Mouse (Mus musculus) heart, embryonic 15.5 days (tissue): Measurements from ENCODE around the gene Tmem150a. TPM values are rescaled to one million over a fixed set of nuclear protein-coding genes. Genes with fewer than 3 reads are reported as not detected.
A peak's percentile ranks its signal among the peaks of the same experiment; 100 is the strongest.

Experiments used
- ATAC-seq: fragments of 200-750 bp; cut with Nextera tagmentation; replicated peaks from 2 replicates; pipeline ENCODE4 v1.8.0; 2017; ENCODE audit warnings: low read depth, moderate TSS enrichment; ENCODE audit not compliant: insufficient number of reproducible peaks, insufficient read depth, low FRiP score
- H3K27ac ChIP-seq: fragments of 300-500 bp; sonication (generic); 2 replicates; pipeline ENCODE4 v1.5.1; 2015; ENCODE audit warnings: mild to moderate bottlenecking, inconsistent platforms
- H3K27me3 ChIP-seq: fragments of 300-500 bp; sonication (generic); 2 replicates; pipeline ENCODE4 v1.6.1; 2015; ENCODE audit warnings: inconsistent platforms
- H3K36me3 ChIP-seq: fragments of 300-500 bp; sonication (generic); 2 replicates; pipeline ENCODE4 v1.6.1; 2015; ENCODE audit warnings: mild to moderate bottlenecking, inconsistent platforms
- H3K4me1 ChIP-seq: fragments of 300-500 bp; sonication (generic); replicated peaks from 2 replicates; pipeline ENCODE4 v1.6.1; 2015; ENCODE audit warnings: inconsistent platforms
- H3K4me2 ChIP-seq: fragments of 300-500 bp; sonication (generic); 2 replicates; pipeline ENCODE4 v1.6.1; 2015; ENCODE audit warnings: inconsistent platforms, mild to moderate bottlenecking, moderate library complexity
- H3K4me3 ChIP-seq: fragments of 300-500 bp; sonication (generic); 2 replicates; pipeline ENCODE4 v1.5.1; 2015; ENCODE audit warnings: mild to moderate bottlenecking, inconsistent platforms
- H3K9ac ChIP-seq: fragments of 300-500 bp; sonication (generic); 2 replicates; pipeline ENCODE4 v1.6.1; 2015; ENCODE audit warnings: mild to moderate bottlenecking, inconsistent platforms
- H3K9me3 ChIP-seq: fragments of 300-500 bp; sonication (generic); replicated peaks from 2 replicates; pipeline ENCODE4 v1.6.1; 2016; ENCODE audit warnings: inconsistent platforms
- WGBS: fragments of 180-500 bp; shearing (Covaris S2); methylation state at CpG from one replicate; pipeline ENCODE4 v1.1.7; 2015; ENCODE audit warnings: mixed read lengths; 5-methylcytosine and 5-hydroxymethylcytosine counted together
- polyA plus RNA-seq: library from polyadenylated mRNA; unstranded; fragments of >200 nt; fragmentation: Nextera tagmentation; extraction: Ambion mirVana; gene quantifications from 2 replicates; pipeline ENCODE4 v1.2.1, GENCODE M21; 2015

Gene Tmem150a
- polyA plus RNA-seq, 1 experiment from 2014 or later = 11.1 TPM

DNA sequence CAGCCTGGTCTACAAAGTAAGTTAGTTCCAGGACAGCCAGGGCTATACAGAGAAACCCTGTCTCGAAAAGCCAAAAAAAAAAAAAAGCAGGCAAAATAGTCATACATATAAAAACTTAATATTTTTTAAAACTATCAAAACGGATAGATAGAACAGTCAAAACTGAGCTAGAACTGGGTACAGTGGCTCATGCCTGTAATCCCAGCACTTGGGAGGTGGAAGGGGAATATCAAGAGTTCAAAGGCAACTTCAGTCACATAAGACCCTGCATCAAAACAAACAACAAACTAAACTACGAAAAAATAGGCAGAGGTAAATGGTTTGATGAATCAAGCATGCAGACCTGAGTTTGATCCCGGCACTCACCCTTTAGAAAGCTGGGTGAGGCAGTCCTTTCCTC, 25.1 kb upstream of the Tmem150a start:
- H3K36me3 ChIP-seq = peaks cover 55% of the 10 kb centered on the region
- no peak overlapping the region for H3K4me3 ChIP-seq
- 89% methylated on average over 4 of the region's 4 CpGs for WGBS
- no peak overlapping the region for H3K9ac ChIP-seq
- no peak for ATAC-seq
- no peak overlapping the region for H3K27ac ChIP-seq
- H3K4me2 ChIP-seq = no peak overlapping the region
- H3K9me3 ChIP-seq = no peaks in the 10 kb centered on the region
- peaks cover 4% of the 10 kb centered on the region; the same call in 1 of the 2 replicates for H3K4me1 ChIP-seq
- no peaks in the 10 kb centered on the region for H3K27me3 ChIP-seq

DNA sequence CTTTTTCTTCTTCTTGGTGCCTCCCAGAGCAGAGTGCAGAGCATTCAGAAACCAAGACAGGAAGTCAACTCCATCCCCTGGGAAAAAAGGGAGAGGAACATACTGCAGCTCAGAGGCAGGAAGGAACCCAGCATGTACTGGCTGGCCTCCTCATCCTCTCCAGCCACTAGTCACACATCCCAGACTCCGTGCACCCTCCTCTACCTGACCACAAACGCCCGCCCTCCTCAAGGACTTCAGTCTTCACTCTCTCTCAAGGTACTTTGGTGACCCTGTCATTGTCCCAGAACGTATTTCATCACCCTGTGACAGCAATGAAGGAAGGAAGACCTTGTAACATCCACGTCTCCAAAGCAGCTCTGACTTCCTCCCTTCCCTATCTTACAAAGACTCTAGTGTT, 22.1 kb upstream of the Tmem150a start:
- peak overlapping the region; percentile 71 for H3K27ac ChIP-seq
- no peak overlapping the region for H3K4me2 ChIP-seq
- H3K9me3 ChIP-seq = no peaks in the 10 kb centered on the region
- no peak for ATAC-seq
- H3K36me3 ChIP-seq = peaks cover 56% of the 10 kb centered on the region
- H3K27me3 ChIP-seq = no peaks in the 10 kb centered on the region
- H3K9ac ChIP-seq = no peak overlapping the region
- H3K4me1 ChIP-seq = peaks cover 4% of the 10 kb centered on the region; the same call in 1 of the 2 replicates
- WGBS = 47% methylated on average over 5 of the region's 5 CpGs
- no peak overlapping the region for H3K4me3 ChIP-seq

DNA sequence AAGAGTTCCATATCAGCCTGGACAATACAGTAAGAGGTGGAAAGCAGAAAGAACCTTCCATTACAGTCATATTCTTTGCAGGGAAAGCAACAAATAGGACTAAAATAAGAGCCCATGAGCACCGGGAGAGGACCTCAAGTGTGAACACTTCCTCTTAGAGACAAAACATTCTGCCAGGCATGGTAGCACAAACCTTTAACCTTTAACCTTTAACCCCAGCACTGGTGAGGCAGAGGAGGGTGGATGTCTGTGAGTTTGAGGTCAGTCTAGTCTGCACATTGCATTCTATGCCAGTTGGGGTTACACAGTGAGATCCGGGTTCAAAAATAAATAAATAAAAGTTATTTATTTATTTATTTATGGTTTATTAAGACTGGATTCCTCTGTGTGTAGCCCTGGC, 14.8 kb upstream of the Tmem150a start:
- 71% methylated on average over 2 of the region's 2 CpGs for WGBS
- Histone ChIP-seq H3K9me3 (no peaks in the 10 kb centered on the region), H3K9ac (no peak overlapping the region), H3K27me3 (no peaks in the 10 kb centered on the region), H3K27ac (no peak overlapping the region), H3K4me2 (no peak overlapping the region), H3K4me3 (no peak overlapping the region), H3K36me3 (peaks cover 36% of the 10 kb centered on the region), H3K4me1 (peaks cover 13% of the 10 kb centered on the region)
- ATAC-seq = no peak

DNA sequence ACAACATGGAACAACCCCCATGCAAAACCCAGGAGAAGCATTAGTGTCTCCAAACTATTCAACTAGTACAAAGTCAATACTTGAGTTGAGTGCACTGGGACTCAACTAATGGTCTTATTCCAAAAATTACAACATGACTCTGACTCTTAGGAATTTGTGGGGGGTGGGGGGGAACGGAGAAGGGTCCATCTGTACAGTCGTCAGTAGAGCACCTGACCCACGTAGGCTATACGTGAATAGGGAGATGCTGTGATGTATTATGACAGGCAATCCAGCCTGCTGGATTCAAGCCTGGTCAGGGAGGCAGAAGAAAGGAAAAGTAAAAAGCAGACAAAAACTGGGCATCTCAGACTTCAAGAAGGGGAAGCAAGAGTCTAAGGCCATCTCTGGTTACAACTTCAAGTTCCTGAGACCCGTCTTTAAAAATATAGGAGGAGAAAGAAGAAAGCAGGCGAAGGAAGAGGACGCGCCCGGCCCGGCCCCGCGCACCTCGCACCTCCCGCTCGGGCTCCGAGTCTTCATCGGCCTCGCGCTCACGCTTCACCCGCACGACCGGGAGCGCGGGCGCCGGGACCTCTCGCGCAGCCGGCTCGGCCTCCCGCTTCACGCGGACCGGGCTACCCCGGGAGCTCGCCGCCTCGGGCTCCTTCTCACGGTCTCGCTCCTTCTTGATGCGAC, 10.7 kb upstream of the Tmem150a start:
- WGBS = under 1% methylated on average over 42 of the region's 42 CpGs

DNA sequence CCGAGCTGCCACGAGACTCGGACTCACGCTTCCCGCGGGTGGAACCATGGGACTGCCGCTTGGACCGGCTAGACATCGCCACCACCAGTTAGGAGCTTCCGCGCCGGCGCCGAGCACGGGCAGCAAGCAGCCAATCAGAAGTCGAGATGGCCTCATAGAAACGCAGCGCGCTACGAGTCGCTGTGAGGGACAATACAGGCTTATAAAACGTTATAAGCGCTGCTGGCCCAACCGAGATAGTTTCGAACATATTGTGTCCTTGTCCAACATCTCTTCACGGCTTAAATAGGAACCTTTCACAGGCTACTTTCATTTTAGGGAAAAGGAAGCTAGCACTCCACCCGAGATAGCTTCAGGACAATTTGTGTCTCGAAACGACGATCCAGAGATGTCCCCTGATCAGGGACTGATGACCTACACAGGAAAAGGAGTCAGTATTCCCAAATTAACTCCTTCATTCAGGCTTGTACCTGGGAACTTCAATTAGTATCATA, 10.1 kb upstream of the Tmem150a start, which contains the start of gene Usp39:
Gene Usp39, minus strand, starts transcription at position 111 of the 494 bp plus-strand sequence.
- H3K9me3 ChIP-seq = no peaks in the 10 kb centered on the region
- peak within 1 kb of the TSS; percentile 70 for H3K27ac ChIP-seq
- H3K27me3 ChIP-seq = no peaks in the 10 kb centered on the region
- peak; percentile 75 for ATAC-seq
- WGBS = under 1% methylated on average over 30 of the region's 30 CpGs
- peak within 1 kb of the TSS; percentile 87 for H3K4me2 ChIP-seq
- peak within 1 kb of the TSS; percentile 96 for H3K9ac ChIP-seq
- H3K4me1 ChIP-seq = peaks cover 36% of the 10 kb centered on the region
- peaks cover 14% of the 10 kb centered on the region for H3K36me3 ChIP-seq
- peak within 1 kb of the TSS; percentile 96 for H3K4me3 ChIP-seq

More for the DNA sequence above, 10.7 kb upstream of the Tmem150a start:
- Histone ChIP-seq H3K36me3 (peaks cover 10% of the 10 kb centered on the region), H3K27me3 (no peaks in the 10 kb centered on the region), H3K4me2 (peak overlapping the region; percentile 87), H3K9ac (peak overlapping the region; percentile 96), H3K27ac (peak overlapping the region; percentile 70), H3K4me1 (peaks cover 36% of the 10 kb centered on the region), H3K9me3 (no peaks in the 10 kb centered on the region), H3K4me3 (peak overlapping the region; percentile 96)
- peak; percentile 33 for ATAC-seq

DNA sequence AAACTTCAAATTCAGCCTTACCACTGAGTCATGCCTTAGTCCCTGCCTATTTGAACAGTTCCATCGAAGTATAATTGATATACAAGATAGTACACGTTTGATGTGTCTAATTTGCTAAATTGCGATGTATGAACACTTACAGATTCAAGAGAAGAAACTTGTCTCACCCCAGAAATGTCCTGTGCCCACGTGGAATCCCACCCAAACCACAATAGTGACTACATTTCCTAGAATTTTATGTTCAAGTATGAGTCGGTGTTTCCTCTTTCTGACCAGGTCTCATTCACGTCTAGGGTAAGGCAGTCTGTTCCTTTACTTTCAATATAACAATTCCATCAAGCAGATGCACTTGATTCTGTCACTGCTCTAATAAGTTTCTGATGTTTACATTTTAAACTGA, 9.6 kb upstream of the Tmem150a start:
- Histone ChIP-seq H3K27me3 (no peaks in the 10 kb centered on the region), H3K27ac (peak overlapping the region; percentile 70; the same call in 1 of the 2 replicates), H3K4me3 (peak overlapping the region; percentile 96), H3K4me2 (peak overlapping the region; percentile 87), H3K36me3 (peaks cover 19% of the 10 kb centered on the region), H3K9me3 (no peaks in the 10 kb centered on the region), H3K9ac (0 out of 2 replicates have a peak overlapping the region, but pooled peaks have one; percentile 96), H3K4me1 (peaks cover 36% of the 10 kb centered on the region)
- ATAC-seq = no peak
- 44% methylated on average over 6 of the region's 6 CpGs for WGBS

DNA sequence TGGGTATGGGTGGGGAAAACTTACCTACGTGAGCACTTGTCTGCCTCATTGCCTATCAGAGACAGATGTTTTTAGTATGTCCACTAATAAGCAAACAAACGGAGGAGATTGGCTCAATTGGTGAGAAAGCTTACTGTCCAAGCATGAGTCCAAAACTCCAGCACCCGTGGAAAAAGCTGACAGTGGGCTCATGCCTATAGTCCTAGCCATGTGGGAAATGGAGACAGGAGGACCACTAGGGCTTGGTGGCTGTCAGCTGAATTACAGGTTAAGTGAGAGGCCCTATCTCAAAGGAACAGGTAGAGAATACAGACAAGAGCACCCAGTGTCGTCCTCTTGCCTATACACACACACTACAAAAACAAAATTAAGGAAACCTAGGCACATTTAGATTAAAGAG, 9.0 kb upstream of the Tmem150a start:
- Histone ChIP-seq H3K9ac (no peak overlapping the region), H3K9me3 (no peaks in the 10 kb centered on the region), H3K4me3 (no peak overlapping the region), H3K27ac (no peak overlapping the region), H3K27me3 (no peaks in the 10 kb centered on the region), H3K4me2 (peak overlapping the region; percentile 73), H3K4me1 (peaks cover 39% of the 10 kb centered on the region), H3K36me3 (peaks cover 22% of the 10 kb centered on the region)
- 79% methylated on average over 4 of the region's 4 CpGs for WGBS
- ATAC-seq = no peak

DNA sequence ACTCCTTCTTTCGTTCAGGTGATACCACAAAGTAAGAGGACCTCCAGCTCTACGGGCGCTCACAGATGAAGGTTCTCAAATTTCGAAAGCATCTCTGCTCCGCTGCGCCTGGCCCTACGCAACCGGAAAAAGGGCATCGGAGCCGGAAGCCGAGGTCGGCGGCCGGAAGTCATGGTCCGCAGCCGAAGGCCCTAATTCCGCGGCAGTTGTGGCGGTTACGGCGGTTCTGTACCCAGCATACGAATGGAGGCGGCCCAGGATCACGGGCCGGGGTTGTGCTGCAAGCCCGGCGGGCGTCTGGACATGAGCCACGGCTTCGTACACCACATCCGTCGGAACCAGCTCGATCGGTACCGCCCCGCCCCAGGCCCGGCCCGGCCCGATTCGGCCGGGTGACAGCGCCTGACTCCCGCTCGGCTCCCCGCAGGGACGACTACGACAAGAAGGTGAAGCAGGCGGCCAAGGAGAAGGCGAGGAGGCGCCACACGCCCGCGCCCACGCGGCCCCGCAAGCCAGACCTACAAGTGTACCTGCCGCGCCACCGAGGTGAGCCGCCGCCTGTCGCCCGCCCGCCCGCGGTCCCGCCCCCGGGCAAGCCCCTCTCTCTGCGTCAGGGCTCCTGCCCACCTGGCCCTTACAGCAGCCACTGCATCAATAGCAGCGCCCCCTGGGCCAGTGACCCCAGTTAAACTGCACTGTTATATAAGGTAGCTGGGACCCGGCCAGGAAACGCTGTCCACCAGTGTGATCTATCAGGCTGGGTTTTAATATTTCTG, 7.9 kb upstream of the Tmem150a start, which contains the start of gene 0610030E20Rik:
Gene 0610030E20Rik, plus strand, starts transcription at position 152 of the 776 bp plus-strand sequence.
- peak within 1 kb of the TSS; percentile 85 for H3K4me3 ChIP-seq
- peak; percentile 70 for ATAC-seq
- H3K36me3 ChIP-seq = peaks cover 22% of the 10 kb centered on the region
- WGBS = under 1% methylated on average over 69 of the region's 72 CpGs
- peak within 1 kb of the TSS; percentile 73 for H3K4me2 ChIP-seq
- peak within 1 kb of the TSS; percentile 93 for H3K27ac ChIP-seq
- no peaks in the 10 kb centered on the region for H3K9me3 ChIP-seq
- H3K9ac ChIP-seq = peak within 1 kb of the TSS; percentile 93
- H3K4me1 ChIP-seq = peaks cover 44% of the 10 kb centered on the region
- H3K27me3 ChIP-seq = no peaks in the 10 kb centered on the region

DNA sequence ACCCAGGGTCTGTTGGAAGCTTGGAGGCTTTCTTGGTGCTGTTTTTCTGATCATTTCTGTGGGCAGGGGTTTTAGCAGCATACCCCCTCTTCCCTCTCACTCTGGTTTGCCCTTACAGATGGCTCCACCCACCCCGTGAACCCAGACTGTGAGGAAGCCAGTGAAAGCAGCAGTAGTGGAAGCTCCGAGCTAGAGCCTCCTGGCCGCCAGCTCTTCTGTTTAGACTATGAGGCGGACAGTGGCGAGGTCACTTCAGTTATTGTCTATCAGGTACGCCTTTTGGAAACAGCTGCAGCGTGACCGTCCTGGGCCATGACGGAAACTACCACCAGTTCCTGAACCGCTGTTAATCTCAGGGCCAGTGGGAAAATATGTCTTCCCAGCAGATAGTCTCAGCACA, 6.8 kb upstream of the Tmem150a start:
- no peaks in the 10 kb centered on the region for H3K9me3 ChIP-seq
- H3K36me3 ChIP-seq = peaks cover 22% of the 10 kb centered on the region
- peaks cover 54% of the 10 kb centered on the region for H3K4me1 ChIP-seq
- no peaks in the 10 kb centered on the region for H3K27me3 ChIP-seq
- no peak overlapping the region for H3K9ac ChIP-seq
- peak overlapping the region; percentile 73 for H3K4me2 ChIP-seq
- 73% methylated on average over 10 of the region's 10 CpGs for WGBS
- no peak for ATAC-seq
- no peak overlapping the region for H3K27ac ChIP-seq
- peak overlapping the region; percentile 85 for H3K4me3 ChIP-seq

DNA sequence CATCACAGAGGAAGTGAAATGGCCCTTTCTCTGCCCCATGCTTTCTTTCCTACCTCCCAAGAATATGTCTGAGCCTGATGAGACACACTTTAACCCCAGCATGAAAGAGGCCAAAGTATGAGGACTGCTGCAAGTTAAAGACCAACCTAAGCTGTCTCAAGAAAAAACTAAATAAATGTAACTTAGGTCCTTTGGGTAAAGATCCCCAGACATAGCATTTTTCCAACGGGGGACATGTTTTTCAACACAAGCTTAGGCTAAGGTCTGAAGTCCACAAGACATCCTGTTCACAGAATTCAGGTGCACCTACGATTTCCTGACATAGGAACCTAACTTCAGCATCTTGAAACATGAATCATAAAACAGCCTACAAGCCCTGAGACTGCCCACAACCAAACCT, 5.0 kb upstream of the Tmem150a start:
- Histone ChIP-seq H3K27me3 (no peaks in the 10 kb centered on the region), H3K27ac (no peak overlapping the region), H3K4me3 (no peak overlapping the region), H3K9ac (no peak overlapping the region), H3K36me3 (peaks cover 22% of the 10 kb centered on the region), H3K9me3 (no peaks in the 10 kb centered on the region), H3K4me1 (peaks cover 55% of the 10 kb centered on the region), H3K4me2 (no peak overlapping the region)
- ATAC-seq = no peak
- WGBS = 89% methylated on average over 2 of the region's 2 CpGs

DNA sequence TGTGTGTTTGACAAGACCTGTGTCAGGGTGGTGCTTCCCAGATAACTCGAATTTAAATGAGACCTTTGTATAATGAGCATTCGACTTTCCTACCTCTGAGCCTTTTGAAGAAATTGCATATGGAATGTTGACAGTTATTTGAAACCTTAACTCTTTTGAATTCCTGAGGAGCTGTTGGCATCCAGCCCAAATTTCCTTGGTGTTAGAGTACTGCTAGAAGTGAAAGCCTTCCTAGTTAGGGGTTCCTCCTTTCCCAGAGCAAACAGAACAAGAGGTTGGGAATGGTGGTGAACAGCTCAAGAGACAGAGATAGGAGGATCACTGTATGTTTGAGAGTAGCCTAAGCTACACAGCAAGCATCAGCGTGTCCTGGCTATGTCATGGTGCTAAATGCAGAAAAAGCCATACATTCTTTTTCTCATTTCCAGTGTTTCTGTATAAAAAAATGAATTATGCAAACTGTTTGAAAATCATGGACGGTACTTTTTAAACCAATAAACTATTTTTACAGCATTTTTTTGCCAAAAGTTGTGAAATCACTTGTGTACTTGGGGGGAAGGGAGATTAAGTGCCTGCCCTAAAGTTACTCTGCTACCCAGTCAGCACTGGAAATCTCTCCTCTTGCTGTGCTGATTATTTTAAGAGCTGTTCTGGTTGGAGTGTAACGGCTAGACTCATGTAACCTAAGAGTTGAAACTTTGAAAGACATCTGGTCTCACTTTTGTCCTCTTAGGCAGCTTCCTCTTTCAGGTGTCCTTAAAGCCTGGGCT, 2.4 kb upstream of the Tmem150a start:
- H3K27ac ChIP-seq = peak overlapping the region; percentile 28

More for the DNA sequence above, 2.4 kb upstream of the Tmem150a start:
- H3K36me3 ChIP-seq = peaks cover 22% of the 10 kb centered on the region
- H3K4me1 ChIP-seq = peaks cover 62% of the 10 kb centered on the region
- H3K4me2 ChIP-seq = peak overlapping the region; percentile 10; the same call in 1 of the 2 replicates
- H3K27me3 ChIP-seq = no peaks in the 10 kb centered on the region
- no peak for ATAC-seq
- H3K4me3 ChIP-seq = no peak overlapping the region
- H3K9me3 ChIP-seq = no peaks in the 10 kb centered on the region
- H3K9ac ChIP-seq = 0 out of 2 replicates have a peak overlapping the region, but pooled peaks have one; percentile 0
- WGBS = 44% methylated on average over 5 of the region's 5 CpGs
